Mouse (Mus musculus) granulocyte monocyte progenitor cell, adult 5-6 weeks (primary cell): ENCODE data around the gene Sec24d. TPM values are rescaled to one million over a fixed set of nuclear protein-coding genes. Genes with fewer than 3 reads are reported as not detected.

ENCODE experiments used
- ATAC-seq: replicated peaks from 2 replicates; pipeline ENCODE4 v1.8.0; 2016; ENCODE audit warnings: mild to moderate bottlenecking, moderate TSS enrichment, inconsistent platforms; ENCODE audit not compliant: poor library complexity, severe bottlenecking
- total RNA-seq, 2 experiments: library from RNA; stranded (forward) in 1 of 2; stranded (reverse) in 1 of 2; fragments of 200-712, 200-1000 nt in 1 of 2; fragments of >200 nt in 1 of 2; fragmentation: Nextera tagmentation in 1 of 2; gene quantifications; 2 replicates each; pipeline ENCODE4 v1.2.3; 2014 to 2017

The Sec24d gene
- total RNA-seq, 2 experiments from 2014 or later: 61.9 to 66.7 TPM

- ATAC-seq: no peak
Measured at GRCm38 (mm10) chr3:123291670-123292069, 24.4 kb downstream of the Sec24d start.

GRCm38 (mm10) chr3:123296654-123297053, 29.4 kb downstream of the Sec24d start:
- ATAC-seq: no peak

DNA sequence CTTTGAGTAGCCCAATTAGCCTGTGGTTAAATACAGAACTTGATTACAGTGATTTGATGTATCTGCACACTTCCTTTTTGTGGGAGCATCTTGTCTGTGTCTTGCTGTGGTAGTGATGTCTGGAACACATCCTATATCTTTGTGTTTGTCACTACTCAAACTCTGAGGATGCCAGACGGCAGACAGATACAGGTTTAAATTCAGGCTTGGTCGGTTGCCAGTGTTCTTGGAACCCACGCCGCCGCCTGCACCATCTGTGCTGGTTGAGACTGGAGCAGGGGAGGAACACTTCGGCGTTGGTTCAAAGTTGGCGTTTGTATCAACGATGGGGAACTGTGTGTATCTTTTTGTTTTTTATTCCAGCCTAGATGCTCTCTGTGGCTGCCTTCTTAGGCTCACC, 31.0 kb downstream of the Sec24d start:
- no peak for ATAC-seq

- no peak for ATAC-seq
Measured at GRCm38 (mm10) chr3:123301521-123301920, 34.3 kb downstream of the Sec24d start.

- ATAC-seq: no peak
Measured at GRCm38 (mm10) chr3:123305611-123306010, 38.4 kb downstream of the Sec24d start.

GRCm38 (mm10) chr3:123307446-123307845, 40.2 kb downstream of the Sec24d start:
- ATAC-seq: no peak

DNA sequence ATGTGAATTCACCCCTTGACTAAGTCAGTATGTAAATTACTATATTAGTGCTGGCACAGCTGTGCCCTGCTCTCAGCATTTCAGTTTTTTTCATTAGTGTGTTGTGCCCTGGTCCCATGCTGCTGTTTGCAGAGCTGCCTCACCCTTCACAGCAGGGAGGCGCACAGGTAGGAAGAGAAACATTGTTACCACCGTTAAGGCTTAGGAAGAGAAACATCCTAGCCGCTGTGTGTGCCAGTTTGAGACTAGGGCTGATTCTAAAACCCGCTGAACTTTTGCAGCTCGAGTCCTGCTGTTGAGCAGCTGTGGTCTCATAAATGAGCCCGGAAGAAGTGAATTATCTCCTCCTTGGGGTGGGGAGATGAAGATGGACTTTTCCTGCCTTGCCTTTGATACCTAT, 41.9 kb downstream of the Sec24d start:
- no peak for ATAC-seq

DNA sequence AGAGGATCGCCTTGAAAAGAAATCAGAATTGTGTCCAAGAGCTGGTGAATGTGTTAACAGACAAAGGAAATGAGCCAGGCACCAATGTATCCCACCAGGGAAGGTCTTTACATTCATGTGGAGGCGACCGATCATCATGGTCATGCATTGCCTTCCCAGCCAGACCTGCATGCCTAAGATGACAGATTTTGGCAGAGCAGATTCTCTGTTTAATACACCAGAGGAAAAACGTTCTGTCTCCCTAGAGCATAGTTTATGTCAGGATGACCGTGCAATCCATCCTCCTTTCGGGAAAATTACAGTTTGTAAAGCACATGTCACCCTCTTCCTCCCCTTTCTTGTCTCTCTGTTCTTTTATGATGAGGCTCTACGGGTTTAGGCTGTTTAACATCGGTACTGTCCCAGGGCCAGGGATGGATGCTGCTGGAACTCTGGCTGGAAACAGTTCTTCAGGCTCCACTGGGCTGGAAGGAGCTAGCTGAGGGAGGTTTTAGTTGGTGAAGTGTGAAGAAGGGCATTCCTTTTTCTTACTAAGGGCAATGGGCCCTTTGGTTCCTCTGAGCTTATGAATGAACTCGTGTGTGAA, 45.3 kb downstream of the Sec24d start:
- no peak for ATAC-seq

DNA sequence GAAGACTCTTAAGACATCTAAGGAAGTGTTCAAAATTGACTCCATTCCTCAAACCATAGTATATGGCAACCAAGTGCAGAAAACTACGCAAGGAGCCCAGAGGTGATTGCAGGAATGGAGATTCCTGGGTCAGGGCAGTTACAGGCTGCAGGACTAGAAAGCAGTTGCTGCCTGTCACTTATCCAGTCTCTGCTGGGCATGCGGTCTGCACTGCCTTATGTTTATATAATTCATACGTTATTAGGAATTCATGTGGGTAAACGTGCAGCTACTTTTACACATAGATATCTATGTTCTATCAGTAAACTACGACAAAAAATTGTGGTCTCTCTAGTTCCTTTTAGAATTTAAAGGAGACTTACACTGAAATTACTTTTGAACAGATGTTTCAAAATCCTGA, 46.2 kb downstream of the Sec24d start:
- no peak for ATAC-seq

- ATAC-seq: no peak; the same call in 1 of the 2 replicates
Measured at GRCm38 (mm10) chr3:123313920-123314614, 46.8 kb downstream of the Sec24d start.

GRCm38 (mm10) chr3:123316066-123316465, 48.8 kb downstream of the Sec24d start:
- no peak for ATAC-seq

DNA sequence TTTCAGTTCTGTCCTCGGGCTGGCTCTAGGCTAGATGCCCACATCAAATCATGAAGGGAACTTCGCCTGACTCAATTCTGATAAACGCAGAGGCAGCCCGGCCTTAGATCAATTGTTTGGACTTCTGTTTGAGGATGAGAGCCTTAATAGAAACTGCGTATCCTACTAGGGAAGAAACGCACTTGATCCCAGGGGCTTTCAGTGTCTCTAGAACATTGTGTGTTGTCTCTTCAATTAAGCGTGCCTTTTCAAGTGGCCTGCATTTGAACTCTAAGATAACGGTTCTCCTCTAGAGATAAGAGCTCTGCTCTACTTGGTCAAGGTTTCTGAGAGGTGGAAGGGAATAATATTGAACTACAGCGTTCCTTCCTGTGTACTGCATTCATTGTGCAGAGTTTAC, 49.8 kb downstream of the Sec24d start:
- ATAC-seq: no peak

DNA sequence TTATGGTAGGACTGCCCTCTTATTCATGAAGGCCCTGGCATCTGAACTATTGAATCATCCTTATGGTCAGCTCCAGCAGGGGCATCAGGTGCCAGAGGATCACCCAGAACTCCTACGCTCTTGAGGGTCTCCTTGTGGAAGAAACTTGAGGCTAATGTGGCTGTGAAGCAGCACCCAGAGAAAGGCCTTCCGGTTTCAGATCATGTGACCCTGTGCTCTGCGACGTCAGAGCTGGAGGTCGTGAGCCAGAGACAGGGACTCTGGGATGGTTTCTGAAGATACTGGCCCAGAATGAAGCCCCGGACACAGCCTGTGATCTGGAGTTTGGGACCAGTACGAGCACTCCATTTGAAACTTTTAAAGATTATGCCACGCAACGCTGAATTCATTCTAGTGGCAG, 53.1 kb downstream of the Sec24d start:
- ATAC-seq: no peak

DNA sequence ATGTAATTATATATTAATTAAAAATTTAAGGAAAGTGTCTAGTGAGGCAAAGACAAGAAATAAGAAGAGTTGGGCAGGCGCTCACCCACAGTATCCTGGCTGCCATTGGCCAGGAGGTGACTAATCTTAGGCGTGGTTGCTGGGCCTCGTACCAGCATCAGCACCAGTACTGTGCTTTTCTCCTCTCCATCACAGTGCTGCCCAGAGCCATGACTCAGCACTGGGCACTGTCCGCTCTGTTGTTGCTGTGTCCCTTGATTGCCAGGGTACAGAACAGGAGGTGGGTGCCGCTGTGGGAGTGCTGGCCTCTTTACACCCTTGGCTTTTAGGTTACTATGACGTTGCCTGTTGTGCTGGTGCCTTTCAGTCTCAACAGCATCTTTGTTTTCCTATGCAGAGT, 54.4 kb downstream of the Sec24d start:
- no peak for ATAC-seq

- peak; percentile 87 for ATAC-seq
Measured at GRCm38 (mm10) chr3:123322147-123322546, 54.9 kb downstream of the Sec24d start.

DNA sequence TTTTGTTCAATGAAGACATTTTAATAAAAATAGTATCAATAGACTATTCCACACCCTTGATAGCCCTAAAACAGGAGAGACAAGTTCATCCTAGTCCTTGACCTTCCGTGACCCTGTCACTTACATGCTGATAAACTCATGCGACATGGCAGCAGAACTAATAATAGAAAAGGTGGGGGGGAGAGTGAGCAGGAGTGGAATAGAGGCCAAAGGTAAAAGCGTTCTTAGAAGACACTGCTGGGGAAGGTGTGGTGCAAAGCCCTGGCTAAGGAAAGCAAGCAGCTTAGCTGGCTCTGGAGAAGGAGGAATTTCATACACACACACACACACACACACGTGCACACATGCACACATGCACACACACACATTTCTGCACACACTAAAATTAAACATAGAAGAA, 57.1 kb downstream of the Sec24d start:
- no peak for ATAC-seq

DNA sequence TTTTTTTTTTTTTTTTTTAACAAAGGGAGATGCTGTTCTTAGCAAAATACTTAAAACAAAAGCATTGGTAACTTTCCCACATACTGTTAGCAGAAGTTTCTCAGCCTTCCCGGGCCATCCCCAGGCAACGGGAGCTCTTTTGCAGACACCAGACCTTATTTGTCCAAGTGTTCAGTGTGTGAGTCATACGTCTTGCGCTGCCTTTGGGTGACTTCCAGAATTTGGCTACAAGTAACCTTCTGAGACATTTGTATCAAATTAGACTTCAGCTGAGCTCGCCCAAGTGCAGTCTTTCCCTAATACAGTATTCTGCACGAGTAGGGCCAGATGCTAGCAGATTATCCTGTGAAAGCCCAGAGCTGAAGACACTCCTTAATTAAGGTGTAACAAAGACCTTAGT, 62.0 kb downstream of the Sec24d start:
- no peak for ATAC-seq

GRCm38 (mm10) chr3:123330221-123330620, 63.0 kb downstream of the Sec24d start:
- no peak for ATAC-seq

DNA sequence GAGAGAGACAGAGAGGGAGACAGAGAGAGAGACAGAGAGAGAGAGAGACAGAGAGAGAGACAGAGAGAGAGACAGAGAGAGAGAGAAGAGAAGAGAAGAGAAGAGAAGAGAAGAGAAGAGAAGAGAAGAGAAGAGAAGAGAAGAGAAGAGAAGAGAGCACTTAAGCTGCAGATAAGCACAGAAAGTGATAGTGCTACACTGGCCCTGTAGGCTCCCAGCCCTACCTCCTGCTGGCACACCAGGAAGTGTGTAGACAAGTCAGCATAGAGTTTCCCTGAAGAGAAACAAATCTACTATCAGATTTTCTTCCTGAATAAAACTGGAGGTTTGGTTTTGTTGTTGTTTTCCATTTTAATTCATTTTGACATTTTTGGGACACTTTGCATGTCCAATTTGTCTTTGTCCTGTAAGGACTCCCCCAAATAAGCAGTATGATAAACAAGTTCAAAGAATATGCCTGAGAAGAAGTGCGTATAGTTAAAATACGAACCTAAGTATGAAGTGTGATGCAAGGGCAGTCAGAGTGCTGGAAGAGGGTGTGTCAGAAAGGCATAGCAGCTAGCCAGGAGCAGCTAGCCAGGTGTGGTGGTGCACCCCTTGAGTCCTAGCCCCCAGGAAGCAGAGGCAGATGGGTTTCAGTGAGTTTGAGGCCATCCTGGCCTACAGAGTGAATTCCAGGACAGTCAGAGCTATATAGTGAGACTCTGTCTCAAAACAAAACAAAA, 65.2 kb downstream of the Sec24d start:
- ATAC-seq: no peak

GRCm38 (mm10) chr3:123333055-123333424, 65.8 kb downstream of the Sec24d start:
- ATAC-seq: peak; percentile 62

DNA sequence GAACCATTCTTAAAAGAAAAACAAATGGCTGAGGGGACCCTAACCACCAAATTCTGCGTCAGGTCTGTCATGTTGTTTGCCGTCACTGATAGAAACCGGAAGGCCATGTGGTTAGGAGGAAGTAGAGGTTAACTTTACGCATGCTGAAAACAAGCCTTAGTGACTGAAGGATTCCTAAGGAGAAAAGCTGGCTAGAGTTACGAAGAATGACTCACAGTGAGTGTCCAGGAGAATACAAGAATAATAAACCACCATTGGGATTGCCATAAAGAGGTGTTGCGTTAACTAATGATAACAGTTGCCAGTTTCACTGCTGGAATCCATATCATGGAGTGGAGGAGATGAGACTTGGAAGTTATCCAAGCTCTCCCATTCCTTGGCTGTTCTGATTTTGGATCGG, 67.7 kb downstream of the Sec24d start:
- ATAC-seq: peak; percentile 70

DNA sequence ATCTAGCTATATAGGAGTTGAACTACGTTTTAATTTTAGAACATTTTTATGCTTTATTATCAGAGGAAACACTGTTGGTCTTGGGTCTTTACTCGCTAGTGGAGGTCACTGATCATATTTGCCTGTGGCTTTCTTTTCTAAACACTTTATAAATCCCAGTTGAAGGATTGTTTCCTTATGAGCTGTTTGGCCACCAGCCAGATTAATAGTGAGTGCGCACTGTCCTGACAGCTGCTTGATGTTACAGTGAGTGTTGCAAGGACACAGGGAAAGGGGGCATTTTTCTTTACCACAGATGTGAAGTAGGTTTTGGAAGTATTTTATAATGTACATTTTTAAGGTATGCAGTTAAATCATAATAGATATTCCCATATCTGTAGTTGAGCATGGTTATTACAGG, 68.2 kb downstream of the Sec24d start:
- no peak for ATAC-seq
